Mouse (Mus musculus) small intestine, adult 2 months (tissue): ENCODE results near the gene Copb1. TPM values are rescaled to one million over a fixed set of nuclear protein-coding genes. Genes with fewer than 3 reads are reported as not detected.

Source experiments
- H3K27ac ChIP-seq: fragments of 200-500 bp; 2 replicates; pipeline ENCODE4 v1.5.1; 2012; ENCODE audit warnings: low read depth, low read length, control low read depth, inconsistent platforms; ENCODE audit not compliant: insufficient read depth
- H3K27me3 ChIP-seq: fragments of 200-500 bp; 2 replicates; pipeline ENCODE4 v1.6.1; 2012; ENCODE audit warnings: mild to moderate bottlenecking, moderate library complexity, low read length, inconsistent platforms; ENCODE audit not compliant: control insufficient read depth, insufficient read depth
- H3K36me3 ChIP-seq: fragments of 200-500 bp; 2 replicates; pipeline ENCODE4 v1.6.1; 2012; ENCODE audit warnings: mild to moderate bottlenecking, low read length, control low read depth, inconsistent platforms; ENCODE audit not compliant: control insufficient read depth, insufficient read depth
- H3K4me1 ChIP-seq: fragments of 200-500 bp; 2 replicates; pipeline ENCODE4 v1.6.1; 2012; ENCODE audit warnings: low read length, inconsistent platforms, mixed read lengths; ENCODE audit not compliant: control insufficient read depth, insufficient read depth, insufficient read length
- H3K4me3 ChIP-seq: fragments of 200-500 bp; 2 replicates; pipeline ENCODE4 v1.5.1; 2012; ENCODE audit warnings: low read depth, mild to moderate bottlenecking, control low read depth, inconsistent platforms, low read length, moderate library complexity
- CTCF ChIP-seq: fragments of 200-500 bp; IDR thresholded peaks from 2 replicates; pipeline ENCODE4 v1.5.1; 2012; ENCODE audit warnings: low read depth, mild to moderate bottlenecking, control low read depth, inconsistent platforms, low read length, moderate library complexity, mixed read lengths; ENCODE audit not compliant: insufficient replicate concordance, insufficient read length; ENCODE audit errors: extremely low read depth
- POLR2A ChIP-seq: fragments of 200-500 bp; IDR thresholded peaks from 2 replicates; pipeline ENCODE4 v1.6.1; 2012; ENCODE audit warnings: low read depth, mild to moderate bottlenecking, control low read depth, inconsistent platforms, low read length, moderate library complexity
- WGBS: fragments of 180-500 bp; shearing (Covaris S2); methylation state at CpG from one replicate; pipeline ENCODE4 v1.1.7; 2018; 5-methylcytosine and 5-hydroxymethylcytosine counted together
- polyA plus RNA-seq: library from polyadenylated mRNA; depleted of rRNA; stranded (reverse); fragments of >200 nt; gene quantifications from 2 replicates; pipeline ENCODE4 v1.2.3, GENCODE M21; 2012

Gene Copb1
- polyA plus RNA-seq, 1 experiment, result 21.3 TPM

DNA sequence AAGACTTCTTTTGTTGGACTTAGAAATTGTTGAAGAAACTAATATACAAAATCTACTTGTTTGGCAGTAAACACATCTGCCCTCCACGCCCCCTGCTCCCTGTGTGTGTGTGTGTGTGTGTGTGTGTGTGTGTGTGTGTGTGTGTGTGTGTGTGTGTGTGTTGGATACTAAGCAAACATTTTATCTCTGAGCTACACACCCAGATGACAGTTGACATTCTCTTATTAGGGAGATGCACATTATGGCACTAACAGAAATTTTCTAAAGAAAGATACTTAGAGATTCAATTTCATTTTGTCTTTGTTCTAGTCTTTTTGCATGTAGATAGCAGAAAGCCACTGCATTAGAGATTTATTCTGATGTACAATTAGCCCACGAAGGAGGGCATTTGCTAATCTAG lies 37.6 kb downstream of the Copb1 start:
- H3K4me1 ChIP-seq, result no peaks in the 10 kb centered on the region
- TF ChIP-seq POLR2A (no peak), CTCF (no peak)
- H3K27me3 ChIP-seq, result no peaks in the 10 kb centered on the region
- WGBS, result 84% methylated on average over 2 of the region's 2 CpGs
- H3K36me3 ChIP-seq, result peaks cover 41% of the 10 kb centered on the region
- H3K27ac ChIP-seq, result no peak overlapping the region
- H3K4me3 ChIP-seq, result no peak overlapping the region

DNA sequence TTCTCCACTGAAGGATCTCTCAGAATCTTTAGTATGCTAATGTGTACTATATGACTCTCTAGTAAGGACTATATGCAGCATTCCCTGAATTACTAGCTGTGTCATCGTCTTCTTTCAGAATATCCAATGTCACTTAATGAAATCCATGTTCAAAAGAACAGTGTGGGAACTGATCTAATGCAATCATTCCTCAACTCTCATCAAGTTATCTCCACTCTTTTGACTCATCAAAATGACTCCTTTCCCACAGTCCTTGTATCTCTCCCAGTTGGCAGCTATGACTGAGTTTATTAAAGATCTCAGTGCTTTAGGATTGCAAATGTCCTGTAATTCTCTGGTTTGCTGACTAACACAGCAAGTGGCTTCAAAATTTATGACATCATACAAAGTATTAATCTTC lies 40.1 kb downstream of the Copb1 start:
- Histone ChIP-seq H3K27ac (no peak overlapping the region), H3K4me3 (no peak overlapping the region), H3K27me3 (no peaks in the 10 kb centered on the region), H3K4me1 (no peaks in the 10 kb centered on the region), H3K36me3 (peaks cover 26% of the 10 kb centered on the region)
- WGBS, result 88% methylated on average over 1 of the region's 1 CpGs
- TF ChIP-seq CTCF (no peak), POLR2A (no peak)

DNA sequence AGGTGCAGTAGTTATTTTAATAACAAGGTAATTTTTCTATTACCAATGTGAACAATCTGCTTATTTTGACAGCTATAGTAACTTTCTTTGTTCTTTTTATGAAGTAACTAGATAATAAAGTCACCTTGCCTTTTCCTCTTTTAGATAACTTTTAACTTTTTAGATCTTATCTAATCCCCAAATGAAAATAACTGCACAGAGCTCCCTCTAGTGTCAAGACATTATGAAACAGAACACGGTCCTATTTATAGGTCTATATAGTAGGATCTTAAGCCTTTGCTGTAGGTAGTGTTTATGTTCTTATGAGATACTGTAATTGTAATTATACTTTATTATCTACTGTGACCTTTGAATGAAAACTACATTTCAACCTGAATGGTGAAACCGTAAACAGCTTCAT lies 41.0 kb downstream of the Copb1 start:
- Histone ChIP-seq H3K36me3 (peaks cover 25% of the 10 kb centered on the region), H3K27me3 (no peaks in the 10 kb centered on the region), H3K4me1 (no peaks in the 10 kb centered on the region), H3K27ac (no peak overlapping the region), H3K4me3 (no peak overlapping the region)
- WGBS, result 15% methylated on average over 2 of the region's 2 CpGs
- TF ChIP-seq CTCF (no peak), POLR2A (no peak)

DNA sequence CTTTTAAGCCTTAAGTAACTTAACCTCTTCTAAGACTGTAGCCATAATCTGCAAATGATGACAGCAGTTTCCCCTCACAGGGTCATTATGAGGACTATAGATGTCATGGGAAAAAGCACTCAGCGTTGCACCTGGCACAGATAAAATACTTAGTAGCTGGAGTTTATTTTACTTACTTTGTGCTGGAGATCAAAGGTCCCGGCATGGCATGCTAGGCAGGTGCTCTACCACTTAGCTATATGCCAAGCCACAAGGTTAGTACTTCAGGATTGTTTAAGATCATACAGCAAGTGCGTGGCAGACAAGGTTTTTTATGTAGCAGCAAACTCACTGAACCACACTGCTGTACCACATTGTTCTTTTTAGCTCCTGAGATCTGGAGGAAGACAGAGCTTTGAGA lies 43.9 kb downstream of the Copb1 start:
- WGBS, result 14% methylated on average over 3 of the region's 3 CpGs
- Histone ChIP-seq H3K4me1 (no peaks in the 10 kb centered on the region), H3K4me3 (no peak overlapping the region), H3K36me3 (peaks cover 10% of the 10 kb centered on the region), H3K27me3 (no peaks in the 10 kb centered on the region), H3K27ac (no peak overlapping the region)
- TF ChIP-seq POLR2A (no peak), CTCF (no peak)

DNA sequence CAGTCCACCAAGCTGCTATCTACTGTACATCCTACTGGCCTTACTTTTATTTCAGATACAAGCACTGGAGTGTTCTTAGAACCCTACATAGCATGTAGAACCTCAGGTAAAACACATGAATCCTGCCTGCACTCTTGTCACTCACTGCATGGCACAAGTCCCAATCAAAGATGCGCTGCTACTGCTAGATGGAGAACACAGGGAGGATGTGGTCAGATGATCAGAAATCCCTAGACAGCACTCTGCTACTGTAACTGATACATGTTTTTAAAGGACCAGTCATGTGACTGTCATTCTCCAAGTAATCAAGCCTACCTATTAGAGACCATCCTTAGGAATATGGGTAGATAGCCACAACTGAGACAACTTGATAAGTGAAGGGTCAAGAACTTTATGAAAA lies 44.7 kb downstream of the Copb1 start:
- H3K4me3 ChIP-seq, result no peak overlapping the region
- 92% methylated on average over 1 of the region's 1 CpGs for WGBS
- H3K4me1 ChIP-seq, result no peaks in the 10 kb centered on the region
- no peaks in the 10 kb centered on the region for H3K27me3 ChIP-seq
- TF ChIP-seq CTCF (no peak), POLR2A (no peak)
- H3K36me3 ChIP-seq, result peaks cover 9% of the 10 kb centered on the region
- no peak overlapping the region for H3K27ac ChIP-seq

DNA sequence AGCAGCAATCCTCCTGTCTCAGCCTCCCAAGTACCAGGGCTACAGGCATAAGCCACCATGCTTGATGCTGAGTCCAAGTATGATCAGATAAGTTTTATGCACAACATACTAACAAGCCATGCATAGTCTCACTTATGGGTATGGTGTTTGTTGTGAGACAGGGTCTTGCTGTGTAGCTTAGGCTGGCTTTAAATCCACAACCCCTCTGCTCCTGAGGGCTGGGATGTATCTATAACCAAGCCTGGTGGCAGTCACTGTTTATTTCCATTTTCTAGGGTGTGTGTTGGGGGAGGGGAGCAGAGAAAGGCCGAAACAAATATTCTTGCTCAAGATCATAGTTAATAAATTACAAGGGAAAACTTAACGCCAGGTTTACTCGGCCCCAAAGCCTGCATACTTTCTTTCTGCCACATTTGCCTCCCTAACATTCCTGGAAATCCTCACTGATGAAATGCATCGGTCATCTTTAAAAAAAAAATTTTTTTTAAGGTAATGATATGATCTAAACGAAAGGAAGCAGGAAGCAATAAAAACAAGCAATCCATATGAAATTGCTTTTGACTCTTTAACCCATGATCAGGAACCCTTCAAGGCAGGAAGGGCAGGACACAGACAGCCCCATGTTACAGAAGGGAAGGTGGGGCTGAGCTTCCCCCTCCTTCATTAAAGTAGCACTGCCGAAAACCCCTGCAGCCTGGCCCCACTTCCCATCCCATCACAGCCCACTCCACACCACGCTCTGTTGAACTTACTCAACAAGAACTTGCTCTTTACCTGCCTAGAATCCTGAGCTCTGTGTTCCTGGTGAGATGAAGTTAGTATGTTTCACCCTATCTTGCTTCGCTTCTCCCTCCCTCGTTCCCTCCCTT lies 50.8 kb downstream of the Copb1 start:
- TF ChIP-seq POLR2A (no peak), CTCF (no peak)
- Histone ChIP-seq H3K4me1 (peaks cover 25% of the 10 kb centered on the region), H3K27ac (no peak overlapping the region), H3K36me3 (no peaks in the 10 kb centered on the region), H3K4me3 (no peak overlapping the region), H3K27me3 (no peaks in the 10 kb centered on the region)
- 18% methylated on average over 9 of the region's 9 CpGs for WGBS

DNA sequence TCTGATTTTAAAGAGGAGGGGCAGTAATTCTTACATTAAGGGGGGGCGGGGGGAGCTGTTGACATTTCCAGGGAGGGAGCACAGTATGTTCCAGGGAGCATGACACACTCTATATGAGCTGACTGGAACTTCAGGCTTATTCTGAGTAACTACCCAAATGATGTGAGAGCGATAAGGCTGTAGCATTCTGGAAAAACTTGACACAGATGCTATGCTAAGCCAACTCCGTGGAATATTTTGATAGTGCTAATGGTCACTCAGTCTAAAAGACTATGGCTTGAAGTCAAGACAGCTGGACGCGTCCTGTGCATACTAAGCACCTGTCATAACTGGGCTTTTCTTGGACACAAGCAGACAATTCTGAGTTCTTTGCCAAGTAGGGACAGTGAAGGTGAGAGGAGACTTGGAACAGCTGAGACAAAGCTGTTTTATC lies 51.5 kb downstream of the Copb1 start:
- no peaks in the 10 kb centered on the region for H3K27me3 ChIP-seq
- no peak overlapping the region for H3K27ac ChIP-seq
- H3K4me3 ChIP-seq, result no peak overlapping the region
- H3K36me3 ChIP-seq, result no peaks in the 10 kb centered on the region
- WGBS, result 61% methylated on average over 5 of the region's 5 CpGs
- peaks cover 25% of the 10 kb centered on the region for H3K4me1 ChIP-seq
- TF ChIP-seq CTCF (no peak), POLR2A (no peak)

DNA sequence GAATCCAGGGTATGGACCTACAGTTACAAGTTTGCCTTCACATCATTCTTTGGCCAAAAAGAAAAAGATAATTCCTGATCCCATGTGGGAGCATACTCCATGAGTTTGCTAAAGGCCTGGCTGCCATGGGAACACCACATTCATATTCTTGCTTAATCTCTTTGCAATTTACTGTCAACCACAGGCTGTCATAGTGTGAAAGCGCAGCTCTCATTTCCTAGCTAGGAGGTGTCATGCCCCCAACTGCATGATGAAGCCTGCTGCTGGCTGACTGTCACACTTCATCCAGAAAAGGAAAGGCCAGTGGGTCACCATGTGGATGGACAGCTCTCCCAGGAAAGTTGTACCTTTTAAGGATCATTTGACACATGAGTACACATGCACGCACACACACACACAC lies 53.9 kb downstream of the Copb1 start:
- TF ChIP-seq CTCF, result no peak
- TF ChIP-seq POLR2A, result no peak
- peaks cover 25% of the 10 kb centered on the region for H3K4me1 ChIP-seq
- no peaks in the 10 kb centered on the region for H3K36me3 ChIP-seq
- H3K27ac ChIP-seq, result no peak overlapping the region
- no peaks in the 10 kb centered on the region for H3K27me3 ChIP-seq
- 89% methylated on average over 2 of the region's 2 CpGs for WGBS
- no peak overlapping the region for H3K4me3 ChIP-seq
